Mouse (Mus musculus): Measurements from ENCODE around the gene Cdk19.

DNA sequence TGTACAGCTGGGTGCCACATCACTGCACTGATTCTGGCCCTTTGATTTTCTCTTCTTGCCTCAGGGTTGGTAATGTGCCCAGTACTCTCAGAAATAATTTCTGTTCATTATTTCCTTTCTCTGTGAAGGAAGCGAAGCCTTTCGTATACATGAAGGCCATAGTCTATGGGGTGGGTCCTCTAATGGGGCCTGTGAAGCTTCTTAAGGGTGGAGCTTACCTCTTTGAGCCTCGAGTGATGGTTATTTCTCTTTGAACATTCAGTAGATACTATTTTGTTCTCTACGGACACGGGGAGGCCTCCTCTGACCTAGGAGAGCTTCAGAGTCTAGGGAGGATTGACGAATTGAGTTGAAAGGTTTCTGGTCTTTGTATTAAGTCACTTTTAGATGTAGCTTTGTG is 142.9 kb downstream of the Cdk19 start:
- TF ChIP-seq CTCF (IDR thresholded peaks at IDR 0.05; ENCODE audit: extremely low read depth, insufficient read depth, low read length) (no peak), POLR2A (IDR thresholded peaks at IDR 0.05; ENCODE audit: extremely low read depth, insufficient read depth, low read length) (no peak)
